Mouse (Mus musculus) thymus, postnatal 4 days (tissue): ENCODE measurements around the gene Taar9.
"Not testable (repeated sequence)": the region's sequence is repeated elsewhere in the genome, so short reads cannot be mapped to it uniquely, and the experiment has no call there.

Experiments used
- DNase-seq: peaks from one replicate; pipeline ENCODE4 v3.0.0; 2021

Taar9 gene

DNA sequence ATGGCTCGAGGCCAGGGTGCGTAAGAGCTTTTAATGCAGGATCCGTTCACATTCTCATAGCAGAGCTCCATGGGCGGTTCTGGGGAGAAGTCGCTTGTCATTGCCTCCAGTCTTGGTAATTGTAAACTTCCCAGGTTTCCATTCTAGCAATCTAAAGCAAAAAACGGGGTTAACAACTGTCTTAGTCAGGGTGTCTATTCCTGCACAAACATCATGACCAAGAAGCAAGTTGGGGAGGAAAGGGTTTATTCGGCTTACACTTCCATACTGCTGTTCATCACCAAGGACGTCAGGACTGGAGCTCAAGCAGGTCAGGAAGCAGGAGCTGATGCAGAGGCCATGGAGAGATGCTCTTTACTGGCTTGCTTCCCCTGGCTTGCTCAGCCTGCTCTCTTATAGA, at the start of gene Taar9:
Gene Taar9 (minus strand): TSS at position 101 of the 400 bp plus-strand sequence.
- DNase-seq, result not testable (repeated sequence)

DNA sequence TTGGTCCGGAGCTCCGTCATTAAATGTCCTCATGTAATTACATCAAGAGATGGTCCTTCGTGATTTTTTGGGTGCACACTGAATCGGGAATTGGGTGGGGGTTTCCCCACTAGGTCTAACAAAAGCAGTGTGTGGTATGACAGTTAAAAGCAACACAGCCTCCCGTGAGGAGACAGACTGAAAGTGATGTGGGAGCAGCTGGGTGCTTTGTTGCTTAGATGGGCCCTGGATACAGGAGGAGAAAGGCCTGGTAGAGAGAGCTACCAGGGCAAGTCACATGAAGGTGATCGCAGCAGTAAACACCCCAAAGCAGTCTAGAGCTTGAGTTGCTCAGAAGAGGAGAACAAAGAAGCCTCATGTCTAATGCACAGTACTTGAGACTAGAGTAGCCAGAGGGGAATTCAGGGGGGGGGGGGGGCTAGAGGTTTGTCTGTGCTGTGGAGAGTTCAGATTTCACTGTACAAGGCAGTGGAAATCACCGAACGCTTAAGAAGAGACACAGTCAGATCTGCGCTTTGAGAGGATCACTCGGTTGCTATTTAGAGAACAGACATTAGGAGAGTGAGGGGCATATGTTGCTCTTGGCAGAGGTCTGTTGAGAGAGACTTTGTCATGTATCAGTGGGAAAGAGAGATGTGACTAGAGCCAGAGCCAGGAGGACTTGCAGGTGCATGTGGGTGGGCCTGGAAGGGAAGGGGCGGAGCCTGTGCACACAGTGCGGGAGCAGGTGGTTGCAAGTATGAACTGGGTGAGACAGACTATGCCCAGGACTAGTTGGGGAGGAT, 49.3 kb upstream of the Taar9 start:
- peak; percentile 82 for DNase-seq

GRCm38 (mm10) chr10:24150086-24150485, 40.8 kb upstream of the Taar9 start:
- no peak for DNase-seq

DNA sequence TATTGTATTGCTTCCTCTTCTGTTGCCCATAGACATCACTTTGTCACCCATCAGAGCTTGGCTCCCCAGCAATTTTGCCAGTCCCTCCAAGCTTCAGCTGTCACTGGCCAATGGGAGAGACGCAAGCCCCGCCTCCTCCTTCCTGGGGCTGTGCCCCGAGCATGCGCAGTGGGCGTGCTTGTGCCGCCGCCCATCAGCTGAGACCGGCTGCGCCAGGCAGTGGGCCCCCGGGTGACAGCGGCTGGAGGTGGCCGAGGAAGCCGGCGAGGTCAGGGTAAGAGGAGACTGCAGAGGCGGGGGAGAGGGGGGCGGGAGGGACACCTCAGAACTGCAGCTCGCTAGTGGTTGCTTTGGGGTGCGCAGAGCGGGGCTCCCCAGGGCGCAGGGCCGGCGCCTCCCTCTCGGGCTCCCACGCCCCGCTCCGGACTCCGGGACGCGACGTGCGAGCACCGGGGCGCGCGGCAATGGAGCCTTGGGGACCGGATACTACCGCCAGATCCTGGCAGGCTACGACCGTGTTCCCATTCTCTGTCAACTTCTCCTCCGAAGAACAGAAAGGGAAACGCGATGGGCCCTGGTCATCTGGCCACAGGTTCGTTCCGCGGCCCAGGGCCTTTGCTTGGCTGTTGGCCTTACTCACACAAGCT, 39.9 kb upstream of the Taar9 start, which contains the start of gene Stx7:
Gene Stx7 (plus strand): TSS at position 168 of the 647 bp plus-strand sequence.
- peak; percentile 96 for DNase-seq

GRCm38 (mm10) chr10:24142735-24143134, 33.4 kb upstream of the Taar9 start:
- no peak for DNase-seq

DNA sequence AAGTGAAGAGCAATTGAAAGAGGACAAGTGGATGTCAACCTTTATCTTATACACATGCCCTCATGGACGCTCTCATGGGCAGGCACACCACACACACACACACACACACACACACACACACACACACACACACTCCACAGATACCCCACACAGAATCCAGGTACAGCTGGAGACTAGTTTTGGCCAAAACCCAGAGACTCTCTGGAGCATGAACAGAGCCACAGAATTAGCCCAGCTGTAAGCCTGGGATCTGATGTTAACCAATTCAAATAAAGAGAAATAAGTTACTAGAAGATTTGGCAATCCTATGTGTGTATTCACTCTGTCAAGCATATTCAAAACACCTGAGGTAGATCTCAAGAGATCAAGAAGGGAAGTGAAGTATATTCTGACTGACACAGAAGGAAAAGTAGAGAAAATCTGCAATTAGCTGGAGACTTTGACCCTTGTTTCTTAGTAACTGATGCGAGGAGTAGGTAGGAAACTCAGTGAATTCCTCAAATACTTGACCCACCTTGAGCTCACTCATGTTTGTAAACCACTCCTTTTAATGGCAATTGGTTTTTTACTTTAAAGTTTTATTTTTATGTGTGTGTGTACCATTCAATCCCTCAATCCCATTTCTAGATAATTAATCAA, 29.4 kb upstream of the Taar9 start:
- no peak for DNase-seq

DNA sequence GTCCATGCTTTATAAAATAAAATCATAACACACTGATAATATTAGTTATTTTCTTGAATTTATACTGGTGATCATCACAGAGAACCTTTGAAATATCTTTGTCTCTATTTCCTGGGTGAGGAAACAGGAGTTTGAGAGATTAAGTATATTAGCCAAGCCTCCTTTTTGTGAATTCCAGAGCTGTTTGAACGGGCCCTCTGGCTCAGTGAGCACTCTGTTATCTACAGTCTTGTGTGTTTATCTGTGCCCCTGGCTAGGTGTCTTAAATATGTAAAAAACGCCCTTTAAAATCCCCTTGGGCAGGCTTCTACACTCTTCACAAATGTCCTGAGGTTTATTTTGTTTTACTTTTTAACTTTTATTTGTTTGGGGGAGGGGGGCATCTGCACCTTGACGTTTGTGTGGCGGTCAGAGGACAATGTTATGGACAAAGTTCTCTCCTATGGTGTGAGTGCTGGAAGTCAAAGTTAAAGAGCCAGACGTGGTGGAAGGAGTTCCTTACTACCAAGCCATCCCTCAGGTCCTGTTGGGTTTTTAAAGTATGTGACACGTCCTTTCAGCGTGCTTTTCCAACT, 24.8 kb upstream of the Taar9 start:
- no peak for DNase-seq

- no peak for DNase-seq
Observed at GRCm38 (mm10) chr10:24133132-24133531, 23.8 kb upstream of the Taar9 start.

DNA sequence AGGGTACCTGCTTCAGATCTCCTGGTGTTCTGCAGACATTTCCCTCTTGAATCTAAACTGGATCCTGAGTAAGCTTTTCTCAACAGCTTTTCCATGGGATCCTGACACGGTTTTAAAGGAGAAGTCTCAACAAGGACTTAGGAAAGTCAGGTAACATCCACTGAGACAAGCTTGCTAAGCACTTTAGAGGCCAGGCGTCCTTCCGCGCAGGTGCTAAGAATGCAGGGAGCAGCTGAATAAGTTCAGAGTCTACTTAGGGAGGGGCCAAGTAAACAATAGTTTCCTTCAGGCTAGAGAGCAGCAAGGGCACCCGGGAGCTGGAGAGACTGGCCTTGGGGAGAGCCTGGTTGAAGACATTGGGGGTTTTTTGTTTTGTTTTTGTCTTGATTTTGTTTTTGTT, 22.9 kb upstream of the Taar9 start:
- DNase-seq, result no peak

GRCm38 (mm10) chr10:24131451-24132262, 22.3 kb upstream of the Taar9 start:
- DNase-seq, result peak; percentile 59

- DNase-seq, result peak; percentile 40
Observed at GRCm38 (mm10) chr10:24111116-24111778, 1.9 kb upstream of the Taar9 start.

GRCm38 (mm10) chr10:24108236-24108635, 1.1 kb downstream of the Taar9 start:
- DNase-seq, result no peak

DNA sequence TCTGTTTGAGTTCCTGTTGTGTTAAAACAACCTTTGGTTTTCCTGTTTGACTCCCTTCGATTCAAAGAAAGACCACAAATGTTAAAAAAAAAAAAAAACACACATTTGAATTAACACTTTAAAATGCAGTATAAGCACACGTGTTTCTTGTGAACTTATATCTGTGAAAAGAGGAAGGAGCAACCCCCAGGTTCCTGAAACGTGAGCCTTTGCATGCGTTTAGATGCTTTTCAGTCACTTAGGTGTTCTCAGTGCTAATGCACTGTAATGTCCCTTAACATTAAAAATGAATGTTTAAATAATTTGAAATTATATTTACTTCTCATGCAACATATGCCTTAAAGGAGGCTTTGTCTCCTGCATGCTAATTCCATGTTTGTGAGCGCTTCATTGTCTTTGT, 1.6 kb downstream of the Taar9 start:
- DNase-seq, result no peak

DNA sequence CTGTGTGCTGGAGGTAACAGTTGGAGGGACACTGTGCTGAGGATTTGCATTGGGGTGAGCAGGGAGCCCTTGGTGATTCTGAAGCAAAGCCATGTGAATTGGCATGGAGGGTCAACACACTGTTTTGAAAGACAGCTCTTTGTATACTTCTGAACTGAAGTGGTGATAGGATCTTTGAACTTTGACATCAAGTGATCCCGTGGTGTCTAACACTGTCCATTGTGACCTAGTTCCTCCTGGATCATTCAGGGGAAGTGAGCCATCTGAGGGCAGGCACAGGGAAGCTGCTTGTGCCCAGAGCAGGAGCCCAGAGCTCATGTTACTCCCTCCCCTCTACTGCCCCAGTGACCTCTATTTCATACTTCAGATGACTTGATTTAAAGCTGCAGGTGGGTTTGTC, 6.0 kb downstream of the Taar9 start:
- not testable (repeated sequence) for DNase-seq

- DNase-seq, result not testable (repeated sequence)
Observed at GRCm38 (mm10) chr10:24101812-24102211, 7.5 kb downstream of the Taar9 start, which contains the start of gene Taar8c. TSS of gene Taar8c (minus strand) at chr10:24101912.

DNA sequence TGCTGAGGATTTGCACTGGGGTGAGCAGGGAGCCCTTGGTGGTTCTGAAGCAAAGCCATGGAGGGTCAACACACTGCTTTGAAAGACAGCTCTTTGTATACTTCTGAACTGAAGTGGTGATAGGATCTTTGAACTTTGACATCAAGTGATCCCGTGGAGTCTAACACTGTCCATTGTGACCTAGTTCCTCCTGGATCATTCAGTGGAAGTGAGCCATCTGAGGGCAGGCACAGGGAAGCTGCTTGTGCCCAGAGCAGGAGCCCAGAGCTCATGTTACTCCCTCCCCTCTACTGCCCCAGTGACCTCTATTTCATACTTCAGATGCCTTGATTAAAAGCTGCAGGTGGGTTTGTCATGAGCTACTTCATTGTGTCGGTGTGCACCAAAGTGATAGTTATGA, 12.3 kb downstream of the Taar9 start:
- DNase-seq, result not testable (repeated sequence)

- DNase-seq, result no peak
Observed at GRCm38 (mm10) chr10:24092194-24092593, 17.1 kb downstream of the Taar9 start, which contains the start of gene Taar8b. TSS of gene Taar8b (minus strand) at chr10:24092294.

DNA sequence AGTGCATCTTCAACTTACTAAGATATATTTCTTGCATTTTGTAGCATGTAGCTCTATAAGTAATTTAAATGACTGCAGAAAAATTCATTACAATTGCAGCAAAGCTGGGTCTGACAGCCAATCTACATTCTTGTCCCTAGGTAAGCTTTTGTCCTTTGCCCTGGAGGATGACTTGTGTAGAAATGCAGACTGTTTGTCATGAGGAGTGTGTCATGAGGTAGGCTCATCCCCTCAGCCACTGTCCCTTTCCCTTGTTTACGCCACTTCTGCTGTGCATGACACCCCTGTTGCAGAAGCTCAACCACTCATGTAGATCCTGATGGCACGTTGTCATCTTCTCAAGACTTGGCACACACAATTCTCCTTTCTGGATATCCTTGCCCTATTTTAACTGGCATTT, 22.2 kb downstream of the Taar9 start:
- no peak for DNase-seq

DNA sequence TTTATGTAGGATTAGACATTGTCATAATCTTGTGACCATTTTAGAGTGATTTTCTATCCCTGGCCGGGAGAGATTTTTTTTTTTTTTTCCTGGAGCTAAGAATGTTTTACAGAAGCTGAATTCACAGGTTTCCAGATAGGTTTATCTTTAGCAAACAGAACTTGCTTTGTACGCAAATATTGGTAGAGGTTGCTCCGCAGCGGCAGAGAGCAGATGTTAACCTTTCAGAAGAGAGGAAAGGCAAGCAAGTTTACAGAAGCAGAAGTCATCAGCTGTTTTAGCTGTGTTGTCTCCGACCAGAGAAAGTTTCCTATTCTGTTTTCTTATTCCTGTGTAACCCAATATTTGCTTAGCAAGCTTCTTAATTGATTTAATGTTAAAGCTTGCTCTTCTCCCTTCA, 22.8 kb downstream of the Taar9 start:
- no peak for DNase-seq

- DNase-seq, result no peak
Observed at GRCm38 (mm10) chr10:24085936-24086335, 23.4 kb downstream of the Taar9 start.

GRCm38 (mm10) chr10:24080166-24080565, 29.2 kb downstream of the Taar9 start:
- DNase-seq, result peak; percentile 53

- DNase-seq, result not testable (repeated sequence)
Observed at GRCm38 (mm10) chr10:24076200-24076599, 33.1 kb downstream of the Taar9 start, which contains the start of gene Taar8a. TSS of gene Taar8a (plus strand) at chr10:24076500.
